ENCODE assay signal across 8 mouse cellular contexts in genomic region chr12:44181081-44181982, GRCm38 (mm10). TPM values are rescaled to one million over a fixed set of nuclear protein-coding genes. Genes with fewer than 3 reads are reported as not detected.
DNase-seq lines count a peak whose midpoint lies in the region.

No protein-coding gene starts in this region.

- intact Hi-C loops in heart, postnatal 25 days (cut with DNase I) = no loop called here

- DNase-seq in thymus, postnatal 14 days = peak; percentile 11
- no peak for DNase-seq in thymus, postnatal 36 days
- DNase-seq in cerebellum, adult 9-11 months = peak; percentile 13
- peak; percentile 28 to 60 for DNase-seq in frontal cortex, postnatal 14 days (ENCODE audit: low spot score in 2 of 2)
- peak; percentile 56 to 61 for DNase-seq in kidney, postnatal 4 days
- DNase-seq in lung, postnatal 14 days = peak; percentile 38
- DNase-seq in right cerebral cortex, postnatal 25 days = peak; percentile 43
- DNase-seq in heart, postnatal 25 days (ENCODE audit: low spot score) = no peak

RNA-seq across cellular contexts. Expression of gene Dnajb9, which starts 28.8 kb away (rescaled TPM):
- 10 to 100 TPM; 38.8 to 44.0 TPM for total RNA-seq in heart, postnatal 25 days (2021)

RNA-seq across cellular contexts. Expression of gene Pnpla8, which starts 39.8 kb away (rescaled TPM):
- 100 to 1,000 TPM; 132 to 142 TPM for total RNA-seq in heart, postnatal 25 days (2021)

Comparison
In these comparisons a context has a peak if more than half of its experiments do, and no peak if none do; other contexts are left out.
1. DNase-seq: peak in thymus, postnatal 14 days (single experiment), cerebellum, adult 9-11 months (single experiment), frontal cortex, postnatal 14 days (2 of 2), kidney, postnatal 4 days (2 of 2), lung, postnatal 14 days (single experiment) and right cerebral cortex, postnatal 25 days (single experiment); none in thymus, postnatal 36 days (0 of 2) and heart, postnatal 25 days (single experiment).